Comparison of ENCODE assay signal across 21 mouse cellular contexts in genomic region chr4:106335858-106336257, GRCm38 (mm10). TPM values are rescaled to one million over a fixed set of nuclear protein-coding genes. Genes with fewer than 3 reads are reported as not detected.
A peak's percentile ranks its signal among the peaks of the same experiment; 100 is the strongest.
DNase-seq lines count a peak whose midpoint lies in the region; ATAC-seq and TF ChIP-seq lines count a peak whose summit lies in the region.
"Had no signal": no experiment of that assay in that cellular context is flagged by ENCODE, and none has a peak within 500 bp of the region (broad histone marks: within the 10 kb centered on the region; RNA-seq: fewer than 3 reads in every experiment).

No protein-coding gene starts in this region.

- H3K27me3 ChIP-seq in liver, postnatal 0 days (ENCODE audit: insufficient read depth, low read length) = no peaks in the 10 kb centered on the region
- no peaks in the 10 kb centered on the region for H3K27me3 ChIP-seq in liver, embryonic 13.5 days
- H3K27me3 ChIP-seq: CH12.LX; embryonic facial prominence, embryonic 12.5 days; forebrain, embryonic 12.5 days; heart, embryonic 12.5 days had no signal

- peak; percentile 20 for DNase-seq in liver
- no peak for DNase-seq in liver, postnatal 0 days
- DNase-seq in liver, embryonic 13.5 days = no peak
- DNase-seq in B cell, adult 2 months = no peak
- DNase-seq in layer of hippocampus, adult 9-11 months = no peak
- DNase-seq: adrenal gland, adult 8-10 months; adrenal gland, postnatal 36 days; cerebellum, adult 11 months; cerebellum, adult 8-10 months; cerebellum, postnatal 14 days; gastrocnemius, postnatal 10 days; heart, adult 2 months had no signal

- 54% methylated on average over 1 of the region's 1 CpGs for WGBS in liver, postnatal 0 days (ENCODE audit: insufficient replicate concordance)
- WGBS in liver, embryonic 13.5 days (ENCODE audit: insufficient replicate concordance) = 19% methylated on average over 1 of the region's 1 CpGs
- 100% methylated on average over 1 of the region's 1 CpGs for WGBS in macrophage (ENCODE audit: missing documents)

- H3K4me1 ChIP-seq in liver, postnatal 0 days (ENCODE audit: insufficient read depth) = peaks cover 14% of the 10 kb centered on the region
- H3K4me1 ChIP-seq in liver, embryonic 13.5 days (replicated peaks) = peaks cover 66% of the 10 kb centered on the region
- H3K4me1 ChIP-seq: forebrain, embryonic 12.5 days; hindbrain, embryonic 10.5 days had no signal

- no peak overlapping the region for H3K4me3 ChIP-seq in liver, postnatal 0 days (ENCODE audit: low read depth, low read length)
- no peak overlapping the region for H3K4me3 ChIP-seq in liver, embryonic 13.5 days (replicated peaks)
- no peak overlapping the region for H3K4me3 ChIP-seq in macrophage (ENCODE audit: inconsistent target)
- H3K4me3 ChIP-seq: embryonic facial prominence, embryonic 12.5 days; forebrain, embryonic 12.5 days; heart, adult 2 months; heart, embryonic 12.5 days; hindbrain, embryonic 10.5 days had no signal

- H3K36me3 ChIP-seq in liver, postnatal 0 days (replicated peaks; ENCODE audit: insufficient read depth, low read length) = no peaks in the 10 kb centered on the region
- H3K36me3 ChIP-seq in liver, embryonic 13.5 days = no peaks in the 10 kb centered on the region
- H3K36me3 ChIP-seq in macrophage (ENCODE audit: inconsistent target) = no peaks in the 10 kb centered on the region
- H3K36me3 ChIP-seq: embryonic facial prominence, embryonic 12.5 days; forebrain, embryonic 12.5 days; heart, embryonic 12.5 days; hindbrain, embryonic 10.5 days had no signal

- H3K4me2 ChIP-seq in liver, postnatal 0 days (ENCODE audit: low read depth, low read length) = no peak overlapping the region
- H3K4me2 ChIP-seq in liver, embryonic 13.5 days = no peak overlapping the region
- H3K4me2 ChIP-seq: embryonic facial prominence, embryonic 12.5 days; forebrain, embryonic 12.5 days; heart, embryonic 12.5 days; hindbrain, embryonic 14.5 days had no signal

- H3K27ac ChIP-seq in liver, postnatal 0 days (ENCODE audit: low read depth) = no peak overlapping the region
- no peak overlapping the region for H3K27ac ChIP-seq in liver, embryonic 13.5 days
- peak overlapping the region; percentile 10; the same call in 1 of the 2 replicates for H3K27ac ChIP-seq in macrophage
- H3K27ac ChIP-seq: embryonic facial prominence, embryonic 12.5 days; forebrain, embryonic 12.5 days; heart, adult 2 months; hindbrain, embryonic 10.5 days; hindbrain, embryonic 14.5 days had no signal

- H3K9ac ChIP-seq in liver, postnatal 0 days (replicated peaks) = no peak overlapping the region
- H3K9ac ChIP-seq in liver, embryonic 13.5 days = no peak overlapping the region
- H3K9ac ChIP-seq: embryonic facial prominence, embryonic 12.5 days; forebrain, embryonic 12.5 days; heart, embryonic 12.5 days; hindbrain, embryonic 14.5 days had no signal

- H3K9me3 ChIP-seq in liver, postnatal 0 days (ENCODE audit: low read length) = no peaks in the 10 kb centered on the region
- H3K9me3 ChIP-seq in liver, embryonic 13.5 days (replicated peaks) = no peaks in the 10 kb centered on the region
- H3K9me3 ChIP-seq: embryonic facial prominence, embryonic 12.5 days; forebrain, embryonic 12.5 days; heart, embryonic 12.5 days; hindbrain, embryonic 10.5 days had no signal

- TF ChIP-seq EP300 in liver, postnatal 0 days (IDR thresholded peaks at IDR 0.05; ENCODE audit: low read depth) = no peak

- ATAC-seq in liver, postnatal 0 days = no peak
- peak; percentile 71 for ATAC-seq in liver, embryonic 13.5 days (ENCODE audit: low read depth)
- ATAC-seq in CD4-positive, CD25-positive, alpha-beta regulatory T cell, adult 4 months = no peak
- ATAC-seq: forebrain, embryonic 16.5 days had no signal

- H3K79me2 ChIP-seq in macrophage (ENCODE audit: inconsistent target) = peaks cover 99% of the 10 kb centered on the region

- TF ChIP-seq CTCF in liver, postnatal 0 days (IDR thresholded peaks at IDR 0.05; ENCODE audit: low read depth) = no peak

RNA-seq across cellular contexts. Expression of gene Usp24, which starts 19.8 kb away (rescaled TPM):
- 4.7 TPM in 2 replicates for polyA plus RNA-seq in liver, postnatal 0 days (2015; fragmentation: Nextera tagmentation; extraction: Ambion mirVana)
- polyA plus RNA-seq in liver, embryonic 13.5 days (2015; fragmentation: Nextera tagmentation; extraction: Ambion mirVana) = 5.8 and 6.5 TPM in 2 replicates
- total RNA-seq in macrophage (2018; cell fraction: chromatin; rRNA removed) = 100 to 1,000 TPM in 15 of 26 experiments, 10 to 100 TPM in 11; 47.9 to 173 (median 110) TPM
- 10 to 100 TPM; 15.1 to 35.3 (median 24.4) TPM for total RNA-seq in macrophage (2018; cell fraction: cytosol; rRNA removed)
- 10 to 100 TPM; 33.6 to 87.4 (median 56.0) TPM for total RNA-seq in macrophage (2018; cell fraction: nucleus; rRNA removed)
- 16.9 to 23.8 TPM (median 18.5 TPM) in 3 replicates for polyA plus RNA-seq in macrophage (2018)
- 10 to 100 TPM in 1 of 2 experiments, 1 to 10 TPM in 1; 9.9 to 12.9 TPM for polyA plus RNA-seq in CD4-positive, CD25-positive, alpha-beta regulatory T cell, adult 4 months (2017; shearing (Covaris generic))
